Mouse (Mus musculus) megakaryocyte, embryonic 14.5 days (primary cell): ENCODE measurements at regions not wholly inside any gene's neighbourhood (a gene's known extent, or its start where the extent isn't known, plus 50 kb on each side); places are given as distances from the start of the nearest gene placed in this dataset.

Source experiments
- FLI1 ChIP-seq: IDR thresholded peaks from 2 replicates; pipeline ENCODE4 v1.6.1; 2012; ENCODE audit warnings: low read length, inconsistent platforms, mixed read lengths
- GATA1 ChIP-seq: IDR thresholded peaks from 3 replicates; pipeline ENCODE4 v1.6.1; 2012; ENCODE audit warnings: mixed read lengths, low read length, inconsistent platforms, borderline replicate concordance

DNA sequence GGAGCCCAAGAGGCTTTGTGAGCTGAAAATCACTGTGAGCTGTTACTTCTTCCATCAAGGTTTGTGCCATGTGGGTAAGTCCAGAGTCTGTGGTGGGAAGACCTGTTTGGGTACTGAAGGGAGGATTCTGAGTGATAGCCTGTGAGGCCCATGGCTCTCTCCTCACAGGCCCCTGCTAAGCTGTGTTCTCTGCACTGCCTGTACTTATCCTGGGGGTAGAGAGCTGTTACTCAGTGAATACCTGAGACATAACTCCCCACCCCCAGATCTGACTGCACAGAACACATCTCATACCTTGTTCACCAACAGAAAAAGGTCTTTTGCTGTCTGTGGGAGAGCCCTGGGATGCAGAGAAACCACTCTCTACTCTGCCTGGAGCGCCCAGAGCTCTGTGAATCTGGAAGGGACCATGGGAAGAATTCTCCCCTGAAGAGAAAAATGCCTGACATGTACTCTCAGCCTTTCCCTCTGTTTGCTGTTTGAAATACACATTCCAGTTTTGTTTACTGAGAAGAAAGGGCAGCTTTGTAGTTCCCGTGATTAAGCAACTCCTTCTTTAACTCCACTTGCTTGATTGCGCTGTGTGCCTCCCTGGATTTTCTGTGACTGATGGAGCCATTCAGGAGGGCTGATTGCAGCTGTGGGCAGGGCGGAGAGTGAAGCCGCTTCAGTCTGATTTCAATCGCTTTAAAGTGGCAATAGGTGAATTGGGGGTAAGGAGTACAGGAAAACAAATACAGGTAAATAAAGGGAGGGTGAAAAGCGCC lies 460.3 kb upstream of the Cdh4 start:
- no peak for TF ChIP-seq GATA1
- TF ChIP-seq FLI1, result no peak
